Mouse (Mus musculus): ENCODE results near the gene Gsto2. TPM values are rescaled to one million over a fixed set of nuclear protein-coding genes. Genes with fewer than 3 reads are reported as not detected.

Gsto2 gene
- polyA plus RNA-seq, 1 experiment from 2014 or later: 1.4 TPM

GRCm38 (mm10) chr19:47864721-47865120 is 613 bp upstream of the Gsto2 start:
- H3K36me3 ChIP-seq: 0 out of 2 replicates have a peak, but pooled peaks cover 3% of the 10 kb centered on the region
- H3K27ac ChIP-seq (replicated peaks): peak overlapping the region; percentile 97
- no peaks in the 10 kb centered on the region for H3K9me3 ChIP-seq (replicated peaks)
- H3K27me3 ChIP-seq (ENCODE audit: low read depth, poor library complexity, severe bottlenecking): no peaks in the 10 kb centered on the region
- no peak for DNase-seq (ENCODE audit: low spot score)
- peaks cover 14% of the 10 kb centered on the region for H3K4me1 ChIP-seq
- H3K4me3 ChIP-seq: peak overlapping the region; percentile 81
- WGBS: 85% methylated on average over 7 of the region's 7 CpGs

- DNase-seq (ENCODE audit: low spot score): no peak
- 0 out of 2 replicates have a peak, but pooled peaks cover 3% of the 10 kb centered on the region for H3K36me3 ChIP-seq
- H3K4me3 ChIP-seq: no peak overlapping the region
- 0 out of 2 replicates have a peak, but pooled peaks cover 3% of the 10 kb centered on the region for H3K27me3 ChIP-seq (ENCODE audit: low read depth, poor library complexity, severe bottlenecking)
- H3K9me3 ChIP-seq (replicated peaks): no peaks in the 10 kb centered on the region
- H3K4me1 ChIP-seq: peaks cover 14% of the 10 kb centered on the region
- no peak overlapping the region for H3K27ac ChIP-seq (replicated peaks)
- 75% methylated on average over 4 of the region's 4 CpGs for WGBS
These were observed 2.4 kb downstream of the Gsto2 start for GRCm38 (mm10) chr19:47867628-47868175.

GRCm38 (mm10) chr19:47868951-47869350 is 3.6 kb downstream of the Gsto2 start:
- H3K27me3 ChIP-seq (ENCODE audit: low read depth, poor library complexity, severe bottlenecking): 0 out of 2 replicates have a peak, but pooled peaks cover 3% of the 10 kb centered on the region
- no peak overlapping the region for H3K4me3 ChIP-seq
- H3K9me3 ChIP-seq (replicated peaks): no peaks in the 10 kb centered on the region
- 0 out of 2 replicates have a peak, but pooled peaks cover 3% of the 10 kb centered on the region for H3K36me3 ChIP-seq
- H3K27ac ChIP-seq (replicated peaks): no peak overlapping the region
- no peak for DNase-seq (ENCODE audit: low spot score)
- peaks cover 14% of the 10 kb centered on the region for H3K4me1 ChIP-seq
- WGBS: 74% methylated on average over 4 of the region's 4 CpGs

GRCm38 (mm10) chr19:47869516-47869915 is 4.2 kb downstream of the Gsto2 start:
- Histone ChIP-seq H3K4me3 (no peak overlapping the region), H3K36me3 (no peaks in the 10 kb centered on the region), H3K27ac (replicated peaks) (no peak overlapping the region), H3K27me3 (ENCODE audit: low read depth, poor library complexity, severe bottlenecking) (0 out of 2 replicates have a peak, but pooled peaks cover 3% of the 10 kb centered on the region), H3K4me1 (peaks cover 13% of the 10 kb centered on the region), H3K9me3 (replicated peaks) (no peaks in the 10 kb centered on the region)
- no peak for DNase-seq (ENCODE audit: low spot score)
- WGBS: 85% methylated on average over 3 of the region's 3 CpGs

- DNase-seq (ENCODE audit: low spot score): no peak
These were observed 4.8 kb downstream of the Gsto2 start for GRCm38 (mm10) chr19:47870102-47870666.

GRCm38 (mm10) chr19:47871515-47871914 is 6.2 kb downstream of the Gsto2 start:
- H3K27ac ChIP-seq (replicated peaks): no peak overlapping the region
- no peaks in the 10 kb centered on the region for H3K36me3 ChIP-seq
- H3K27me3 ChIP-seq (ENCODE audit: low read depth, poor library complexity, severe bottlenecking): 0 out of 2 replicates have a peak, but pooled peaks cover 3% of the 10 kb centered on the region
- H3K9me3 ChIP-seq (replicated peaks): no peaks in the 10 kb centered on the region
- no peak overlapping the region for H3K4me3 ChIP-seq
- no peaks in the 10 kb centered on the region for H3K4me1 ChIP-seq
- WGBS: 23% methylated on average over 10 of the region's 10 CpGs
- DNase-seq (ENCODE audit: low spot score): peak; percentile 43

More at GRCm38 (mm10) chr19:47870102-47870666, 4.8 kb downstream of the Gsto2 start:
- Histone ChIP-seq H3K27me3 (ENCODE audit: low read depth, poor library complexity, severe bottlenecking) (0 out of 2 replicates have a peak, but pooled peaks cover 3% of the 10 kb centered on the region), H3K4me1 (peaks cover 6% of the 10 kb centered on the region), H3K36me3 (no peaks in the 10 kb centered on the region), H3K4me3 (no peak overlapping the region), H3K9me3 (replicated peaks) (no peaks in the 10 kb centered on the region), H3K27ac (replicated peaks) (no peak overlapping the region)
- WGBS: 81% methylated on average over 7 of the region's 7 CpGs

GRCm38 (mm10) chr19:47876252-47876651 is 10.9 kb downstream of the Gsto2 start:
- Histone ChIP-seq H3K27me3 (ENCODE audit: low read depth, poor library complexity, severe bottlenecking) (0 out of 2 replicates have a peak, but pooled peaks cover 3% of the 10 kb centered on the region), H3K4me3 (no peak overlapping the region), H3K27ac (replicated peaks) (no peak overlapping the region), H3K4me1 (peaks cover 6% of the 10 kb centered on the region; the same call in 1 of the 2 replicates), H3K9me3 (replicated peaks) (no peaks in the 10 kb centered on the region), H3K36me3 (no peaks in the 10 kb centered on the region)
- DNase-seq (ENCODE audit: low spot score): no peak
- WGBS: 81% methylated on average over 15 of the region's 15 CpGs

- H3K9me3 ChIP-seq (replicated peaks): no peaks in the 10 kb centered on the region
- WGBS: 90% methylated on average over 7 of the region's 7 CpGs
- no peak for DNase-seq (ENCODE audit: low spot score)
These were observed 16.2 kb downstream of the Gsto2 start for GRCm38 (mm10) chr19:47881538-47881937.

GRCm38 (mm10) chr19:47882151-47882881 is 17.0 kb downstream of the Gsto2 start:
- WGBS: 27% methylated on average over 11 of the region's 11 CpGs
- Histone ChIP-seq H3K27ac (replicated peaks) (0 out of 2 replicates have a peak overlapping the region, but pooled peaks have one; percentile 49), H3K9me3 (replicated peaks) (no peaks in the 10 kb centered on the region), H3K4me3 (no peak overlapping the region), H3K27me3 (ENCODE audit: low read depth, poor library complexity, severe bottlenecking) (no peaks in the 10 kb centered on the region), H3K36me3 (no peaks in the 10 kb centered on the region), H3K4me1 (peaks cover 17% of the 10 kb centered on the region)
- peak; percentile 88 for DNase-seq (ENCODE audit: low spot score)

More at GRCm38 (mm10) chr19:47881538-47881937, 16.2 kb downstream of the Gsto2 start:
- Histone ChIP-seq H3K27me3 (ENCODE audit: low read depth, poor library complexity, severe bottlenecking) (no peaks in the 10 kb centered on the region), H3K4me1 (peaks cover 17% of the 10 kb centered on the region), H3K4me3 (no peak overlapping the region), H3K36me3 (no peaks in the 10 kb centered on the region), H3K27ac (replicated peaks) (no peak overlapping the region)

GRCm38 (mm10) chr19:47882882-47883254 is 17.5 kb downstream of the Gsto2 start:
- WGBS: 73% methylated on average over 9 of the region's 9 CpGs
- peaks cover 17% of the 10 kb centered on the region for H3K4me1 ChIP-seq
- no peak for DNase-seq (ENCODE audit: low spot score)
- no peaks in the 10 kb centered on the region for H3K27me3 ChIP-seq (ENCODE audit: low read depth, poor library complexity, severe bottlenecking)
- no peaks in the 10 kb centered on the region for H3K9me3 ChIP-seq (replicated peaks)
- H3K4me3 ChIP-seq: no peak overlapping the region
- H3K36me3 ChIP-seq: no peaks in the 10 kb centered on the region
- H3K27ac ChIP-seq (replicated peaks): peak overlapping the region; percentile 49; the same call in 1 of the 2 replicates

- 85% methylated on average over 13 of the region's 13 CpGs for WGBS
- no peaks in the 10 kb centered on the region for H3K9me3 ChIP-seq (replicated peaks)
These were observed 19.2 kb downstream of the Gsto2 start for GRCm38 (mm10) chr19:47884296-47885085.

GRCm38 (mm10) chr19:47885191-47885743 is 19.9 kb downstream of the Gsto2 start:
- no peaks in the 10 kb centered on the region for H3K9me3 ChIP-seq (replicated peaks)
- 78% methylated on average over 7 of the region's 7 CpGs for WGBS
- no peak overlapping the region for H3K27ac ChIP-seq (replicated peaks)

More at GRCm38 (mm10) chr19:47884296-47885085, 19.2 kb downstream of the Gsto2 start:
- no peak for DNase-seq (ENCODE audit: low spot score)
- Histone ChIP-seq H3K36me3 (no peaks in the 10 kb centered on the region), H3K27ac (replicated peaks) (no peak overlapping the region), H3K27me3 (ENCODE audit: low read depth, poor library complexity, severe bottlenecking) (no peaks in the 10 kb centered on the region), H3K4me1 (peaks cover 17% of the 10 kb centered on the region), H3K4me3 (no peak overlapping the region)

More at GRCm38 (mm10) chr19:47885191-47885743, 19.9 kb downstream of the Gsto2 start:
- DNase-seq (ENCODE audit: low spot score): no peak
- Histone ChIP-seq H3K4me3 (no peak overlapping the region), H3K4me1 (peaks cover 17% of the 10 kb centered on the region), H3K27me3 (ENCODE audit: low read depth, poor library complexity, severe bottlenecking) (no peaks in the 10 kb centered on the region), H3K36me3 (no peaks in the 10 kb centered on the region)
